Mouse (Mus musculus): Measurements from ENCODE around the gene Acvr1b. TPM values are rescaled to one million over a fixed set of nuclear protein-coding genes. Genes with fewer than 3 reads are reported as not detected.

Gene Acvr1b
- total and polyA plus RNA-seq, 3 experiments, result under 0.01 TPM; not detected in 2

GRCm38 (mm10) chr15:101244012-101244411 is 70.1 kb downstream of the Acvr1b start:
- no peaks in the 10 kb centered on the region for H3K36me3 ChIP-seq (replicated peaks)
- TF ChIP-seq CTCF (IDR thresholded peaks at IDR 0.05; ENCODE audit: low read depth, low read length), result no peak
- TF ChIP-seq POLR2AphosphoS5 (IDR thresholded peaks at IDR 0.05; ENCODE audit: insufficient replicate concordance, low read depth, low read length), result no peak
- no peak for TF ChIP-seq GATA1 (IDR thresholded peaks at IDR 0.05; ENCODE audit: borderline replicate concordance, low read length)
- TF ChIP-seq GATA2 (IDR thresholded peaks at IDR 0.05; ENCODE audit: borderline replicate concordance, low read depth, low read length), result no peak
- TF ChIP-seq TAL1 (conservative IDR thresholded peaks at IDR 0.05; ENCODE audit: low read depth, low read length), result no peak
- DNase-seq (ENCODE audit: low spot score) (no peak), ATAC-seq (ENCODE audit: extremely low read depth, insufficient number of reproducible peaks, low FRiP score, poor library complexity, severe bottlenecking) (no peak)
- peaks cover 3% of the 10 kb centered on the region; the same call in 1 of the 2 replicates for H3K4me1 ChIP-seq (ENCODE audit: insufficient read depth, low read depth, low read length)
- H3K27me3 ChIP-seq (ENCODE audit: insufficient read depth, low read length), result no peaks in the 10 kb centered on the region; the same call in 1 of the 2 replicates
- H3K9me3 ChIP-seq (replicated peaks), result peaks cover 35% of the 10 kb centered on the region
- no peak overlapping the region for H3K4me3 ChIP-seq (ENCODE audit: low read depth, low read length)

GRCm38 (mm10) chr15:101246231-101247154 is 72.6 kb downstream of the Acvr1b start:
- TF ChIP-seq CTCF (IDR thresholded peaks at IDR 0.05; ENCODE audit: low read depth, low read length), result no peak
- no peak for TF ChIP-seq TAL1 (conservative IDR thresholded peaks at IDR 0.05; ENCODE audit: low read depth, low read length)
- TF ChIP-seq GATA2 (IDR thresholded peaks at IDR 0.05; ENCODE audit: borderline replicate concordance, low read depth, low read length), result no peak
- TF ChIP-seq POLR2AphosphoS5 (IDR thresholded peaks at IDR 0.05; ENCODE audit: insufficient replicate concordance, low read depth, low read length), result no peak
- TF ChIP-seq GATA1 (IDR thresholded peaks at IDR 0.05; ENCODE audit: borderline replicate concordance, low read length), result no peak
- Histone ChIP-seq H3K9me3 (replicated peaks) (peaks cover 36% of the 10 kb centered on the region), H3K4me1 (ENCODE audit: insufficient read depth, low read depth, low read length) (peaks cover 3% of the 10 kb centered on the region; the same call in 1 of the 2 replicates), H3K27me3 (ENCODE audit: insufficient read depth, low read length) (no peaks in the 10 kb centered on the region), H3K4me3 (ENCODE audit: low read depth, low read length) (peak overlapping the region; percentile 62; the same call in 1 of the 2 replicates), H3K36me3 (replicated peaks) (no peaks in the 10 kb centered on the region)
- ATAC-seq (ENCODE audit: extremely low read depth, insufficient number of reproducible peaks, low FRiP score, poor library complexity, severe bottlenecking) (peak; percentile 98), DNase-seq (ENCODE audit: low spot score) (peak; percentile 80)

GRCm38 (mm10) chr15:101247155-101247498 is 73.3 kb downstream of the Acvr1b start:
- H3K9me3 ChIP-seq (replicated peaks), result peaks cover 36% of the 10 kb centered on the region
- ATAC-seq (ENCODE audit: extremely low read depth, insufficient number of reproducible peaks, low FRiP score, poor library complexity, severe bottlenecking) (no peak), DNase-seq (ENCODE audit: low spot score) (no peak)
- no peaks in the 10 kb centered on the region for H3K36me3 ChIP-seq (replicated peaks)
- TF ChIP-seq CTCF (IDR thresholded peaks at IDR 0.05; ENCODE audit: low read depth, low read length) (no peak), TAL1 (conservative IDR thresholded peaks at IDR 0.05; ENCODE audit: low read depth, low read length) (no peak), GATA1 (IDR thresholded peaks at IDR 0.05; ENCODE audit: borderline replicate concordance, low read length) (no peak), GATA2 (IDR thresholded peaks at IDR 0.05; ENCODE audit: borderline replicate concordance, low read depth, low read length) (no peak), POLR2AphosphoS5 (IDR thresholded peaks at IDR 0.05; ENCODE audit: insufficient replicate concordance, low read depth, low read length) (no peak)
- no peaks in the 10 kb centered on the region for H3K27me3 ChIP-seq (ENCODE audit: insufficient read depth, low read length)
- H3K4me3 ChIP-seq (ENCODE audit: low read depth, low read length), result no peak overlapping the region
- no peaks in the 10 kb centered on the region; the same call in 1 of the 2 replicates for H3K4me1 ChIP-seq (ENCODE audit: insufficient read depth, low read depth, low read length)

GRCm38 (mm10) chr15:101248029-101248710 is 74.3 kb downstream of the Acvr1b start:
- H3K4me3 ChIP-seq (ENCODE audit: low read depth, low read length), result no peak overlapping the region
- TF ChIP-seq POLR2AphosphoS5 (IDR thresholded peaks at IDR 0.05; ENCODE audit: insufficient replicate concordance, low read depth, low read length) (no peak), CTCF (IDR thresholded peaks at IDR 0.05; ENCODE audit: low read depth, low read length) (no peak), TAL1 (conservative IDR thresholded peaks at IDR 0.05; ENCODE audit: low read depth, low read length) (no peak), GATA1 (IDR thresholded peaks at IDR 0.05; ENCODE audit: borderline replicate concordance, low read length) (no peak), GATA2 (IDR thresholded peaks at IDR 0.05; ENCODE audit: borderline replicate concordance, low read depth, low read length) (no peak)
- H3K4me1 ChIP-seq (ENCODE audit: insufficient read depth, low read depth, low read length), result no peaks in the 10 kb centered on the region; the same call in 1 of the 2 replicates
- DNase-seq (ENCODE audit: low spot score) (no peak), ATAC-seq (ENCODE audit: extremely low read depth, insufficient number of reproducible peaks, low FRiP score, poor library complexity, severe bottlenecking) (no peak)
- H3K9me3 ChIP-seq (replicated peaks), result peaks cover 34% of the 10 kb centered on the region
- H3K36me3 ChIP-seq (replicated peaks), result no peaks in the 10 kb centered on the region
- H3K27me3 ChIP-seq (ENCODE audit: insufficient read depth, low read length), result no peaks in the 10 kb centered on the region

- peaks cover 49% of the 10 kb centered on the region for H3K9me3 ChIP-seq (replicated peaks)
- no peak for TF ChIP-seq TAL1 (conservative IDR thresholded peaks at IDR 0.05; ENCODE audit: low read depth, low read length)
- no peak for TF ChIP-seq GATA1 (IDR thresholded peaks at IDR 0.05; ENCODE audit: borderline replicate concordance, low read length)
- TF ChIP-seq POLR2AphosphoS5 (IDR thresholded peaks at IDR 0.05; ENCODE audit: insufficient replicate concordance, low read depth, low read length), result no peak
- TF ChIP-seq GATA2 (IDR thresholded peaks at IDR 0.05; ENCODE audit: borderline replicate concordance, low read depth, low read length), result no peak
- no peak for TF ChIP-seq CTCF (IDR thresholded peaks at IDR 0.05; ENCODE audit: low read depth, low read length)
- DNase-seq (ENCODE audit: low spot score) (no peak), ATAC-seq (ENCODE audit: extremely low read depth, insufficient number of reproducible peaks, low FRiP score, poor library complexity, severe bottlenecking) (no peak)
- peaks cover 8% of the 10 kb centered on the region; the same call in 1 of the 2 replicates for H3K27me3 ChIP-seq (ENCODE audit: insufficient read depth, low read length)
- no peak overlapping the region for H3K4me3 ChIP-seq (ENCODE audit: low read depth, low read length)
- no peaks in the 10 kb centered on the region; the same call in 1 of the 2 replicates for H3K4me1 ChIP-seq (ENCODE audit: insufficient read depth, low read depth, low read length)
- H3K36me3 ChIP-seq (replicated peaks), result no peaks in the 10 kb centered on the region
Measured at GRCm38 (mm10) chr15:101250220-101250800, 76.4 kb downstream of the Acvr1b start.
